Mouse (Mus musculus) forebrain, postnatal 0 days (tissue): ENCODE results near the gene Lrrc15. TPM values are rescaled to one million over a fixed set of nuclear protein-coding genes. Genes with fewer than 3 reads are reported as not detected.
A peak's percentile ranks its signal among the peaks of the same experiment; 100 is the strongest.

Experiments
- ATAC-seq: fragments of 200-750 bp; cut with Nextera tagmentation; 2 replicates; pipeline ENCODE4 v1.8.0; 2017; ENCODE audit warnings: mild to moderate bottlenecking, moderate library complexity
- DNase-seq: peaks from one replicate; pipeline ENCODE4 v3.0.0-alpha.2; 2015
- H3K27ac ChIP-seq: fragments of 300-500 bp; sonication (generic); 2 replicates; pipeline ENCODE4 v1.5.1; 2014; ENCODE audit warnings: low read depth, mild to moderate bottlenecking, antibody characterized with exemption, low read length, moderate library complexity, mixed read lengths
- H3K27me3 ChIP-seq: fragments of 300-500 bp; sonication (generic); 2 replicates; pipeline ENCODE4 v1.6.1; 2014; ENCODE audit warnings: mild to moderate bottlenecking, low read length, mixed read lengths; ENCODE audit not compliant: insufficient read depth
- H3K36me3 ChIP-seq: fragments of 300-500 bp; sonication (generic); 2 replicates; pipeline ENCODE4 v1.6.1; 2014; ENCODE audit warnings: mild to moderate bottlenecking, moderate library complexity; ENCODE audit not compliant: insufficient read depth
- H3K4me1 ChIP-seq: fragments of 300-500 bp; sonication (generic); 2 replicates; pipeline ENCODE4 v1.6.1; 2014; ENCODE audit warnings: antibody characterized with exemption; ENCODE audit not compliant: insufficient read depth
- H3K4me2 ChIP-seq: fragments of 300-500 bp; sonication (generic); 2 replicates; pipeline ENCODE4 v1.6.1; 2014; ENCODE audit warnings: low read depth, mild to moderate bottlenecking, moderate library complexity
- H3K4me3 ChIP-seq: fragments of 300-500 bp; sonication (generic); 2 replicates; pipeline ENCODE4 v1.5.1; 2014; ENCODE audit warnings: low read depth, low read length, mixed read lengths
- H3K9ac ChIP-seq: fragments of 300-500 bp; sonication (generic); 2 replicates; pipeline ENCODE4 v1.6.1; 2014; ENCODE audit warnings: mild to moderate bottlenecking
- H3K9me3 ChIP-seq: fragments of 300-500 bp; sonication (generic); 2 replicates; pipeline ENCODE4 v1.6.1; 2016; ENCODE audit warnings: low read length
- CTCF ChIP-seq: sonication (generic); IDR thresholded peaks from 2 replicates; pipeline ENCODE4 v1.5.1; 2016; ENCODE audit warnings: antibody characterized with exemption, control low read depth, low read depth
- whole genome bisulfite sequencing: fragments of 180-500 bp; shearing (Covaris S2); extraction: QIAGEN DNeasy Blood & Tissue Kit; methylation state at CpG from one replicate; pipeline ENCODE4 v1.1.7; 2014; 5-methylcytosine and 5-hydroxymethylcytosine counted together
- polyA plus RNA-seq: library from polyadenylated mRNA; unstranded; fragments of >200 nt; fragmentation: Nextera tagmentation; extraction: Ambion mirVana; gene quantifications from 2 replicates; pipeline ENCODE4 v1.2.1, GENCODE M21; 2015
- total RNA-seq: library from RNA; depleted of rRNA; stranded (reverse); fragments of >200 nt; gene quantifications from 2 replicates; pipeline ENCODE4 v1.2.3, GENCODE M21; 2014; rRNA removed

Lrrc15 gene
- total RNA-seq (0.15 and 0.48 TPM in 2 replicates), polyA plus RNA-seq (0.04 and 0.12 TPM in 2 replicates)

DNA sequence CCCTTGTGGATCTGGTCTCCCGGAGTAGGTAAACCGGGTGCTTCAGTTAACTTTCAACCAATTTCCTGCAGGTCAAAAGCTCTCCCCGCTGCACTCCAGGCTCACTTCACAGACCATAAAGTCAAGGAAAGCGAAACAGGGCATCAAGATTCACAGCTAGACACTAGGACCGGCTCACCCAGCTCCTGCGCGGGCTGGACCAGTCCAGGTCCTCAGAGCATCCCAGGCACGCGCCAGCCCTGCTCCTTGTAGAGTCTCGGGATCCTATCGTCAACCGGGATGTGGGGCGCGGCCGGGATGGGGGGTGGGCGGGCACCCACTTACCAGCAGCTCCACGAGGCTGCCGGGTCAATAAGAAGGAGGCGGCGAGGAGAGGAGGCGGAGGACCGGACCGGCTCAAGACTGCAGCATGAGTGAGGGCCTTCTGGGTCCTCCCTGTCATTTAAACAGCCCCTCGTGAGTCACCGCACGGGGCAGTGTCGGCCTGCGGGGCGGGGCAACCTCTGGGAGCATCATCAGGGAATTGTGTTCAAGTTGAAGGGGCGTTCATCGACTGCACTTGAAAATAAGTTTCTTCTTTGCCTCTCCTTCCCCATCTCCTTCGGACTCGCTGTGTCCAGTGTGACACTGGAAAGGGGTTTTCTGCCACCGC, at the start of gene Lrrc15:
Lrrc15 (minus strand) TSS at position 413 of the 652 bp plus-strand sequence.
- H3K36me3 ChIP-seq, result no peaks in the 10 kb centered on the region
- 0 out of 2 replicates have a peak within 1 kb of the TSS, but pooled peaks have one; percentile 10 for H3K9ac ChIP-seq
- H3K9me3 ChIP-seq, result no peaks in the 10 kb centered on the region
- TF ChIP-seq CTCF, result peak; percentile 26; the same call in 1 of the 2 replicates
- WGBS, result 12% methylated on average over 34 of the region's 34 CpGs
- H3K4me3 ChIP-seq, result 0 out of 2 replicates have a peak within 1 kb of the TSS, but pooled peaks have one; percentile 5
- H3K4me1 ChIP-seq, result peaks cover 5% of the 10 kb centered on the region; the same call in 1 of the 2 replicates
- ATAC-seq (peak; percentile 49; the same call in 1 of the 2 replicates), DNase-seq (no peak)
- no peak within 1 kb of the TSS for H3K27ac ChIP-seq
- peaks cover 25% of the 10 kb centered on the region for H3K27me3 ChIP-seq
- H3K4me2 ChIP-seq, result peak within 1 kb of the TSS; percentile 39

DNA sequence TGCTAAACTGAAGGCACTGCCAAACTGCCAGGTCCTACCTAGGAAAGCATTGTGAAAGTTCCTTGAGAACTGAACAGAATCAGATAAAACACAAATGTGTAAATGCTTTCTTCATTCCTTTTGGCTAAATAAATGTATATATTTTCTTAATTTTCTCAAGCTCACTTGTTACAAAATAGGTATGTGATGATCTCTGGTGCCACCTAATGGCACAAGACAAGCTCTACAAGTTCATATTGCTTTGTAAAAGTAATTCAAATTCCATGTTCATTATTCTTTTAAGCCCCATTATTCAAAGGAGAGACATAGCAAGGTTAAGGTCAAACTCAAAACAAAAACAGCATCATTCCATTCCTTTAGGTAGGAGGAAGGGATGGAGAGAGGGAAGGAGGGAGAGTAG, 31.2 kb upstream of the Lrrc15 start:
- no peak for ATAC-seq

DNA sequence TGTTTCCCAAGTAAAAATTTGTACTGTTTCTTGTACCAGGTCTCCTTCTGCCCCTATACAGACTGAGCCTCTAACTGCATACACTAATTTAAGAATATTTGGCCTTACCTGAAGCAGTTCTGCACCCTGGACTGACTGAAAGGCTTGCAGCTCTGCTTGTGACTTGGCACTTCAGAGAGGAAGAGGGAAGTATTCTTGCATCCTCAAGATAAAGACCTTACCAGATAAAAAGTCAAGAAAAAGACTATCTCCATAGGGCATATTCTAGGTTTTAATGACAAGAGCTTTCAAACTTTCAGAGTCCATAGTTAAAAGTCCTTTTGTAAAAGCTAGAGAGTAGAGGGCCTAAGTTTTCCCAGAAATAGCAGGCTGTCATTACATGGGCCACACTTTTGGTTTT, 27.6 kb upstream of the Lrrc15 start, which contains the start of gene Gp5:
Gp5 (minus strand) TSS at position 133 of the 400 bp plus-strand sequence.
- no peak within 1 kb of the TSS for H3K27ac ChIP-seq
- ATAC-seq (no peak), DNase-seq (no peak)
- no peak for TF ChIP-seq CTCF
- peak within 1 kb of the TSS; percentile 91 for H3K4me2 ChIP-seq
- no peaks in the 10 kb centered on the region for H3K36me3 ChIP-seq
- H3K9me3 ChIP-seq, result no peaks in the 10 kb centered on the region
- 0 out of 2 replicates have a peak, but pooled peaks cover 7% of the 10 kb centered on the region for H3K4me1 ChIP-seq
- peak within 1 kb of the TSS; percentile 62; the same call in 1 of the 2 replicates for H3K9ac ChIP-seq
- H3K27me3 ChIP-seq, result peaks cover 6% of the 10 kb centered on the region
- peak within 1 kb of the TSS; percentile 57 for H3K4me3 ChIP-seq

More for the DNA sequence above, 31.2 kb upstream of the Lrrc15 start:
- Histone ChIP-seq H3K4me2 (no peak overlapping the region), H3K36me3 (no peaks in the 10 kb centered on the region), H3K9ac (no peak overlapping the region), H3K4me3 (no peak overlapping the region), H3K4me1 (0 out of 2 replicates have a peak, but pooled peaks cover 7% of the 10 kb centered on the region), H3K9me3 (no peaks in the 10 kb centered on the region), H3K27ac (no peak overlapping the region), H3K27me3 (peaks cover 6% of the 10 kb centered on the region)
- DNase-seq, result peak; percentile 69
- TF ChIP-seq CTCF, result peak; percentile 73

DNA sequence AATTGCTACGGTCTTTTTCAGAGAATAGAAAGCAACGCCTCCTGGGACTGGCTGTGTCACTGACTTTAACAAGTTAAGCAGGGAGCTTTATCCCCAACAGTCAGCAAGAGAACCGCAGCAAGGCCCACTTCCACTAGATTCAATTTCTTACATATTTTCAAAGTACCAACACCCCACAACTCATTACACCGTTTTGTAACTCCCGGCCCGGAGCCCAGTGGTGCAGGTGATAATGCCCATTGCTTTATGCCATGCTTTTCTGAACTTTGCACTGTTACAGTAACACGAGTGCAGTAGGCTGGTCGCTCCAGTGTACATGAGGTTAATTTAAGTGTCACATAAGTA, 27.1 kb upstream of the Lrrc15 start:
- Histone ChIP-seq H3K27ac (no peak overlapping the region), H3K4me1 (0 out of 2 replicates have a peak, but pooled peaks cover 7% of the 10 kb centered on the region), H3K9me3 (no peaks in the 10 kb centered on the region), H3K4me2 (no peak overlapping the region; the same call in 1 of the 2 replicates), H3K9ac (no peak overlapping the region), H3K36me3 (no peaks in the 10 kb centered on the region), H3K4me3 (no peak overlapping the region), H3K27me3 (peaks cover 6% of the 10 kb centered on the region)
- WGBS, result 62% methylated on average over 8 of the region's 8 CpGs
- DNase-seq, result no peak
- no peak for TF ChIP-seq CTCF
- ATAC-seq, result no peak

DNA sequence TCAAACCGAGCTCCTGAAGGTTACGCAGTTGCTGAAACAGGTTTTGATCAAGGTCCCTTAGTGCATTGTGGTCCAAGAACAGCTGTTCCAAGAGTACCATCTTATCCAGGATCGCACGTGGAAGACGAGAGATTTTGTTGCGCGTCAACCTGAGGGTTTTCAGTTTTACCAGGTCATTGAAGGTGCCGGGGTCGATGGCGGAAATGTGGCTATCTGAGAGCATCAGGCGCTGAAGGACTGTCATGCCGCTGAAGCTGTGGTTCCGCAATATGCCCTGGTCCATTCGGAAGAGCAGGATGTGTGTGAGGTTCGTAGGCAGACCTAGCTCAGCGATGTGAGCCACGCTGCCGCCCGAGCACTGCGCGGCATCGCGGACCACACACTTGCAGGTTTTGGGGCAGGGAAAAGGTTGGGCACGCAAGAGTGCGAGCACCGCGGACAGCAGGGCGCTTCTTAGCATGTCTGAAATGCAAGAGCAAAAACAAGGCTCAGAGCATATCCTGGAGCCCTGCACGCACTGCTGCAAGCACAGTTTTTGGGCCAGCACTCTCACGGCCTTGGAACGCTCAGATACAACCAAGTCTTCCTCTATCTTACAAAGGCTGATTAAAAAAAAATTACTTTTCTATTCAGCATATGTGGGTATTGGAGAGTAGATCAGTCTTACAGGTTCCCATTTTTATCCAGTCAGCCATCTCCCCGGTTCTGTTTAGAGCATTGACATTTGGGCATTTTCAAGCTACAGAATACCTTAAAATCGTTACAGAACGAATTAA, 26.5 kb upstream of the Lrrc15 start:
- H3K9ac ChIP-seq, result peak overlapping the region; percentile 62; the same call in 1 of the 2 replicates
- ATAC-seq (peak; percentile 21), DNase-seq (no peak)
- H3K4me2 ChIP-seq, result peak overlapping the region; percentile 91
- WGBS, result 6% methylated on average over 34 of the region's 34 CpGs
- no peak overlapping the region for H3K27ac ChIP-seq
- no peaks in the 10 kb centered on the region for H3K36me3 ChIP-seq
- H3K27me3 ChIP-seq, result peaks cover 6% of the 10 kb centered on the region
- H3K4me3 ChIP-seq, result peak overlapping the region; percentile 57
- H3K9me3 ChIP-seq, result no peaks in the 10 kb centered on the region
- H3K4me1 ChIP-seq, result 0 out of 2 replicates have a peak, but pooled peaks cover 7% of the 10 kb centered on the region
- TF ChIP-seq CTCF, result no peak

DNA sequence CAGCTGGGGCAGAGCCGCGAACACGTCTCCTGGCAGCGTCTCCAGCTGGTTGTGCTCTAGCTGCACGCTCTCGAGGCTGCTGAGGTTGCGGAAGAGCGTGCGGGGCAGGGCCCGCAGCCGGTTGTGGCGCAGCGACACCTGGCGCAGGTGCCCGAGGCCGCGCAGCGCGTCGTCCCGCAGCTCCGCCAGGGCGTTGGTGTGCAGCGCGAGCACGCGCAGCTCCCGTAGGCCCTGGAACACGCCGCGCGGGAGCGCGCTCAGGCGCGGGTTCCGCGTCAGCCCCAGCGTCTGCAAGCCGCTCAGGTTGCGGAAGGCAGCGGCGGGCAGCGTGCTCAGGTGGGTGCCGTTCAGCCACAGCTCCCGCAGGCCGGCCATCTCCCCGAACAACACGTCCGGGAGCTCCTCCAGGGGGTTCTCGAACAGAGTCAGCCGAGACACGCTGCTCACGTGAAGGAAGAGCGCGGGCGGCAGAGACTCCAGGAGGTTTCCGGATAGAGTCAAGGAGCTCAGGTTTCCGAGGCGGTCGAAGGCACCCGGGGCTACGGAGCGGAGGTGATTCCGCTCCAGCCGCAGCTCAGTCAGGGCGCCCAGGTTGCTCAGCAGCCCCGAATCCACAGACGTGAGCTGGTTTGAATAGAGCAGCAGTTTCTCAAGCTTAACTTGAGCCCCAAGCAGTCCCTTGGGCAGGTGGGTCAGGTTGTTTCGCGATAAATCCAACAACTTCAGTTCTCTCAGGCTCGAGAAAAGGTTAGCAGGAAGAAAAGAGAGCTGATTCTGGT, 25.7 kb upstream of the Lrrc15 start:
- DNase-seq, result peak; percentile 90

More for the DNA sequence above, 25.7 kb upstream of the Lrrc15 start:
- H3K9ac ChIP-seq, result peak overlapping the region; percentile 62
- no peaks in the 10 kb centered on the region for H3K36me3 ChIP-seq
- peaks cover 6% of the 10 kb centered on the region for H3K27me3 ChIP-seq
- H3K4me3 ChIP-seq, result peak overlapping the region; percentile 57
- under 1% methylated on average over 71 of the region's 72 CpGs for WGBS
- peak; percentile 89 for ATAC-seq
- peak; percentile 56 for TF ChIP-seq CTCF
- no peaks in the 10 kb centered on the region for H3K9me3 ChIP-seq
- no peak overlapping the region for H3K27ac ChIP-seq
- H3K4me1 ChIP-seq, result 0 out of 2 replicates have a peak, but pooled peaks cover 7% of the 10 kb centered on the region
- peak overlapping the region; percentile 91 for H3K4me2 ChIP-seq
